Mouse (Mus musculus) liver, adult 2 months (tissue): ENCODE data around the gene Phkg1. TPM values are rescaled to one million over a fixed set of nuclear protein-coding genes. Genes with fewer than 3 reads are reported as not detected.
A peak's percentile ranks its signal among the peaks of the same experiment; 100 is the strongest.
"Not testable (repeated sequence)": the region's sequence is repeated elsewhere in the genome, so short reads cannot be mapped to it uniquely, and the experiment has no call there.

Experiments used
- DNase-seq: peaks from one replicate; pipeline ENCODE4 v3.0.0-alpha.2; 2011; ENCODE audit warnings: low read depth, low spot score; ENCODE audit errors: extremely low read depth
- H3K27ac ChIP-seq: fragments of 200-500 bp; replicated peaks from 2 replicates; pipeline ENCODE4 v1.5.1; 2012; ENCODE audit warnings: low read depth, mild to moderate bottlenecking, control low read depth, inconsistent platforms, low read length; ENCODE audit not compliant: insufficient read depth
- H3K27me3 ChIP-seq: fragments of 200-500 bp; 2 replicates; pipeline ENCODE4 v1.6.1; 2012; ENCODE audit warnings: mild to moderate bottlenecking, moderate library complexity, low read length, inconsistent platforms; ENCODE audit not compliant: control insufficient read depth, insufficient read depth
- H3K36me3 ChIP-seq: fragments of 200-500 bp; 2 replicates; pipeline ENCODE4 v1.6.1; 2012; ENCODE audit warnings: low read length, inconsistent platforms; ENCODE audit not compliant: control insufficient read depth, insufficient read depth
- H3K4me1 ChIP-seq: fragments of 200-500 bp; 2 replicates; pipeline ENCODE4 v1.6.1; 2011; ENCODE audit warnings: low read length; ENCODE audit not compliant: control insufficient read depth, insufficient read depth
- H3K4me3 ChIP-seq: fragments of 200-500 bp; 2 replicates; pipeline ENCODE4 v1.5.1; 2011; ENCODE audit warnings: low read depth, mild to moderate bottlenecking, control low read depth, low read length, moderate library complexity; ENCODE audit not compliant: insufficient read depth
- H3K79me2 ChIP-seq: fragments of 200-500 bp; 2 replicates; pipeline ENCODE4 v1.6.1; 2012; ENCODE audit warnings: inconsistent platforms, mild to moderate bottlenecking, low read length, moderate library complexity; ENCODE audit not compliant: control insufficient read depth, insufficient read depth
- H3K9ac ChIP-seq: fragments of 200-500 bp; 2 replicates; pipeline ENCODE4 v1.6.1; 2012; ENCODE audit warnings: low read depth, mild to moderate bottlenecking, control low read depth, inconsistent platforms, low read length
- CTCF ChIP-seq: fragments of 200-500 bp; IDR thresholded peaks from 2 replicates; pipeline ENCODE4 v1.5.1; 2011; ENCODE audit warnings: low read depth, low read length, control low read depth
- POLR2A ChIP-seq: fragments of 200-500 bp; IDR thresholded peaks from 2 replicates; pipeline ENCODE4 v1.6.1; 2011; ENCODE audit warnings: low read length, control low read depth; ENCODE audit not compliant: insufficient read depth; ENCODE audit errors: extremely low read depth
- WGBS: fragments of 180-500 bp; shearing (Covaris S2); methylation state at CpG from one replicate; pipeline ENCODE4 v1.1.7; 2018; 5-methylcytosine and 5-hydroxymethylcytosine counted together
- polyA plus RNA-seq: library from polyadenylated mRNA; depleted of rRNA; stranded (reverse); fragments of >200 nt; gene quantifications from 2 replicates; pipeline ENCODE4 v1.2.3, GENCODE M21; 2012
- total RNA-seq: library from RNA; depleted of rRNA; stranded (reverse); fragments of >200 nt; gene quantifications from 2 replicates; pipeline ENCODE4 v1.2.3, GENCODE M21; 2014

Gene Phkg1
- total and polyA plus RNA-seq, 2 experiments, result 0.15 to 0.28 TPM

DNA sequence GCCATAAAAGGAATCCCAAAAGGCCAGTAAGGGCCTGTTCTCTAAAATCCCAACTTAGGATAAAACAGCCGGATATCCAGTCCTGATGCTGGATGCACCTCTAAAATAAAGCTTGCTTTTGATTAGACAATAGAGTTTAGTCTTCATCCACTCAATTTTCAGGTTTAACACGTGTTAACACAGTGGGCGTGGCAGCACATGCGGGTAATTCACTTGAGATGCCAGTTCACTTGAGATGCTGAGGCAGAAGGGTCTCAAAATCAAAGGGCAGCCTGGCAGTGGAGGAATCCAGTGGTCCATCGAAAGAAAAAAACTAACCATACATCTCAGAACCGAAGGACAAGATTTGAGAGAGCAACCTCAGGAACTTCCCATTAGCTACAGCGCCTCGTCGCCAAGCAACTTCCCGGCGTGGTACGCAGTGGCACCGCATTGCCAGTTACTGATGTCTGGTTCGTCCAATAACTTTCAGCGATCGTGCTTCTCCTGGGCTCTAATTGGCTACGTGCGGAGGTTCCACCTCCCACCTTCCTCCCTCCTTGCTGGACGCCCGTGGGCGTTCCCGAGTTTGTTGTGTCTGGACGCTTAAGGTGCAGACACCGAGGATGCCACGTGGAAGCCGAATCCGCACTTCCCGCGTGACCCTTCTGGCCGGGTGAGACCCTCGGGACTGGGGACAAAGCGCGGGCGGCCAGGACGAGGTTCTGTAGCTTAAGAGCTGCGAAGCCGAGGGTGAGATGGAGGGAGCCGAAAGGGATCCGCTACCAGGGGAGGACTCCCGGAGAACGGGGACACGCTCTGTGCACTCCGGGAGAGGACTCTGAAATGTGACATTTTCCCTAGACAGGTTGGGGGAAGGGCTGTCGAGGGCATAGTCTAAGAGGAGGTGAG lies 2.9 kb downstream of the Phkg1 start, which contains the start of gene Zbed5:
Zbed5 (plus strand) TSS at position 526 of the 891 bp plus-strand sequence.
- H3K27me3 ChIP-seq, result no peaks in the 10 kb centered on the region
- WGBS, result 3% methylated on average over 44 of the region's 44 CpGs
- TF ChIP-seq POLR2A (no peak), CTCF (no peak)

DNA sequence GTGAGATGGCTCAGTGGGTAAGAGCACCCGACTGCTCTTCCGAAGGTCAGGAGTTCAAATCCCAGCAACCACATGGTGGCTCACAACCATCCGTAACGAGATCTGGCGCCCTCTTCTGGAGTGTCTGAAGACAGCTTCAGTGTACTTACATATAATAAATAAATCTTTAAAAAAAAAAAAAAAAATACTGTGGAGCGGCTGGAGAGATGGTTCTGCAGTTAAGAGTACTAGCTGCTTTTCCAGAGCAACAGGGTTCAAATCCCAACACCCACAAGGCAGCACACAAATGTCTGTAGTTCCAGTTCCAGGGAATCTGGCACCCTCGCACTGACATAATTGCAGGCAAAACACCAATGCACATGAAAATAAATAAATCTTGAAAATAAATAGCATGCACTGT lies 8.0 kb downstream of the Phkg1 start:
- WGBS, result 70% methylated on average over 7 of the region's 7 CpGs
- DNase-seq, H3K27ac ChIP-seq, H3K27me3 ChIP-seq, H3K36me3 ChIP-seq, H3K4me3 ChIP-seq, H3K9ac ChIP-seq, H3K4me1 ChIP-seq, H3K79me2 ChIP-seq: not testable (repeated sequence)

More for the DNA sequence above, 2.9 kb downstream of the Phkg1 start, which contains the start of gene Zbed5:
- H3K4me1 ChIP-seq, result no peaks in the 10 kb centered on the region
- peak within 1 kb of the TSS; percentile 63 for H3K4me3 ChIP-seq
- H3K36me3 ChIP-seq, result no peaks in the 10 kb centered on the region
- H3K9ac ChIP-seq, result peak within 1 kb of the TSS; percentile 58
- H3K27ac ChIP-seq, result peak within 1 kb of the TSS; percentile 50; the same call in 1 of the 2 replicates
- peak; percentile 93 for DNase-seq
- H3K79me2 ChIP-seq, result no peaks in the 10 kb centered on the region

GRCm38 (mm10) chr5:129886911-129887636 lies 11.3 kb downstream of the Phkg1 start, which contains the start of gene Chchd2:
Gene Chchd2, minus strand, starts transcription at chr5:129887470.
- Histone ChIP-seq H3K4me3 (peak within 1 kb of the TSS; percentile 86), H3K36me3 (peaks cover 20% of the 10 kb centered on the region), H3K79me2 (peaks cover 14% of the 10 kb centered on the region; the same call in 1 of the 2 replicates), H3K27me3 (no peaks in the 10 kb centered on the region), H3K27ac (peak within 1 kb of the TSS; percentile 93), H3K9ac (peak within 1 kb of the TSS; percentile 96), H3K4me1 (peaks cover 8% of the 10 kb centered on the region)
- TF ChIP-seq POLR2A, result peak; percentile 96
- TF ChIP-seq CTCF, result no peak
- peak; percentile 97 for DNase-seq
- under 1% methylated on average over 46 of the region's 46 CpGs for WGBS

GRCm38 (mm10) chr5:129886271-129886670 lies 12.1 kb downstream of the Phkg1 start:
- peaks cover 14% of the 10 kb centered on the region; the same call in 1 of the 2 replicates for H3K79me2 ChIP-seq
- H3K9ac ChIP-seq, result peak overlapping the region; percentile 74
- no peak for TF ChIP-seq CTCF
- no peak for TF ChIP-seq POLR2A
- DNase-seq, result no peak
- WGBS, result 5% methylated on average over 10 of the region's 10 CpGs
- H3K27ac ChIP-seq, result peak overlapping the region; percentile 93; the same call in 1 of the 2 replicates
- peak overlapping the region; percentile 86 for H3K4me3 ChIP-seq
- peaks cover 28% of the 10 kb centered on the region for H3K36me3 ChIP-seq
- no peaks in the 10 kb centered on the region for H3K27me3 ChIP-seq
- H3K4me1 ChIP-seq, result peaks cover 8% of the 10 kb centered on the region

DNA sequence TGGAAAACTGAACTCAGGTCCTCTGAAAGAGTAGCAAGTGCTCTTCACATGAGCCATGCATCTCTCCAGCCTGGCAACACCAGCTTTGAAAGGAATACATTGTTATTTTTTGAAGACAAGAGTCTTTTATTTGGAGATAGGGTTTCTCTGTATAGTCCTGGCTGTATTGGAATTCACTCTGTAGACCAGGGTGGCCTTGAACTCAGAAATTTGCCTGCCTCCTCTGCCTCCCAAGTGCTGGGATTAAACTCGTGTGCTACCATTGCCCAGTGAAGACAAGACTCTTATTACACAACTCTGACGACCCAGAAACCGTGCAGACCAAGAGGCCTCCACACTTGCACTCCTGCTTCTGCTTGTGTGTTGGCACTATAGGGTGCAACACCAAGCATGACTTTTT lies 18.5 kb downstream of the Phkg1 start:
- H3K4me1 ChIP-seq, result peaks cover 5% of the 10 kb centered on the region; the same call in 1 of the 2 replicates
- no peak for TF ChIP-seq POLR2A
- no peak for TF ChIP-seq CTCF
- 24% methylated on average over 3 of the region's 3 CpGs for WGBS

More for the DNA sequence above, 18.5 kb downstream of the Phkg1 start:
- Histone ChIP-seq H3K4me3 (no peak overlapping the region), H3K27me3 (no peaks in the 10 kb centered on the region), H3K36me3 (peaks cover 34% of the 10 kb centered on the region), H3K9ac (no peak overlapping the region), H3K27ac (no peak overlapping the region), H3K79me2 (peaks cover 3% of the 10 kb centered on the region; the same call in 1 of the 2 replicates)
- no peak for DNase-seq
